Mouse (Mus musculus) heart, adult 11 months (tissue): ENCODE measurements around the gene Olfr739.

Experiments
- DNase-seq: peaks from one replicate; pipeline ENCODE4 v3.0.0; 2022

The Olfr739 gene

GRCm38 (mm10) chr14:50418326-50418725, at the start of gene Olfr739:
Olfr739 (plus strand) TSS chr14:50418626.
- DNase-seq: no peak

GRCm38 (mm10) chr14:50380863-50381262, 37.6 kb upstream of the Olfr739 start, which contains the start of gene Olfr736:
Olfr736 (plus strand) TSS chr14:50381163.
- no peak for DNase-seq

DNA sequence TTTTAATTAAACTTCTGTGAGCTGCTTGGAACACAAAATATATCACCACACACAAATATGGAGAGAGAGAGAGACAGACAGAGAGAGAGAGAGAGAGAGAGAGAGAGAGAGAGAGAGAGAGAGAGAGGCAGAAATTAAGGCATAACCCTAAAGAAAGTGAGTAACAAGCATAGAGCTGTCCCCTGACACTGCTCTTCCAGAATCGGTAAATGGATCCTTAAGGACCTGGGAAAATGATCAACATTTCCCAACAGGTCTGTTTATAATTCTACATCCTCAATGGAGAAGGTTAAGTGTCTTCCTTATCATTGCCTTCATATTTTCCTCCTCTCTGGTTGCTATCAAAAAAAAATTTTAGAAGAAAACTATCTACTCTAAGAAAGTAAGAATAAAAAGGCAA, 11.2 kb upstream of the Olfr739 start, which contains the start of gene Olfr738:
Gene Olfr738, plus strand, starts transcription at position 301 of the 400 bp plus-strand sequence.
- DNase-seq: no peak

GRCm38 (mm10) chr14:50445245-50445644, 26.8 kb downstream of the Olfr739 start, which contains the start of gene Olfr740:
Olfr740 (plus strand) TSS chr14:50445545.
- no peak for DNase-seq

- DNase-seq: no peak
Measured at GRCm38 (mm10) chr14:50472438-50472837, 54.0 kb downstream of the Olfr739 start, which contains the start of gene Olfr741. Olfr741 (plus strand) TSS chr14:50472738.
